Mouse (Mus musculus): ENCODE measurements around the gene Ccdc9. TPM values are rescaled to one million over a fixed set of nuclear protein-coding genes. Genes with fewer than 3 reads are reported as not detected.
"Not testable (repeated sequence)": the region's sequence is repeated elsewhere in the genome, so short reads cannot be mapped to it uniquely, and the experiment has no call there.

The Ccdc9 gene
- polyA plus RNA-seq, 1 experiment = 35.3 TPM

DNA sequence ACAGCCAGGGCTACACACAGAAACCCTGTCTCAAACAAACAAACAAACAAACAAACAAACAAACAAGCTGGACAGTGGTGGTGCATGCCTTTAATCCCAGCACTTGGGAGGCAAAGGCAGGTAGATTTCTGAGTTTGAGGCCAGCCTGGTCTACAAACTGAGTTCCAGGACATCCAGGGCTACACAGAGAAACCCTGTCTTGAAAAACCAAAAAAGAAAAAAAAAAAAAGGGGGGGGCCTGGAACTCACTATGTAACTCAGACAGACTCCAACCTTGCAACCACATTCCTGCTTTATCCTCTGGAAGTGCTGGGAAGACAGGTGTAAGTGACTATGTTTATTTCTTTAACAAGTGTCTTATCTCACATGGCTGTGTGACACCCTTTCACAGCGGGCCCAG is 21.5 kb upstream of the Ccdc9 start, which contains the start of gene Bbc3:
Gene Bbc3 (plus strand): TSS at position 301 of the 400 bp plus-strand sequence.
- DNase-seq (ENCODE audit: low read depth) = not testable (repeated sequence)

DNA sequence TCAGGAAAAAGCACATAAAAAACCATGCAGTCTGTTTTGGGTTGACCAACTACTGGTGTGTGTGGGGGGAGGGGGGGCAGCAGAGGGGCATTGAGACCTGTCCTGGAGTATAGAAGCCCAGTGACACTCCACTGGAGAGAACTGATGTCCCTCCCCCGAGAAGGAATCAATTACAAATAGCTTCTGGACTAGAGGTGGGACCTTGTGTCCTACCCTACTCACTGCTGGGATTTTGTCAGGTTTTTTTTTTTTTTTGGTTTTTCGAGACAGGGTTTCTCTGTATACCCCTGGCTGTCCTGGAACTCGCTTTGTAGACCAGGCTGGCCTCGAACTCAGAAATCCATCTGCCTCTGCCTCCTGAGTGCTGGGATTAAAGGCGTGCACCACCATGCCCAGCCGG is 20.5 kb upstream of the Ccdc9 start:
- DNase-seq (ENCODE audit: low read depth) = not testable (repeated sequence)

DNA sequence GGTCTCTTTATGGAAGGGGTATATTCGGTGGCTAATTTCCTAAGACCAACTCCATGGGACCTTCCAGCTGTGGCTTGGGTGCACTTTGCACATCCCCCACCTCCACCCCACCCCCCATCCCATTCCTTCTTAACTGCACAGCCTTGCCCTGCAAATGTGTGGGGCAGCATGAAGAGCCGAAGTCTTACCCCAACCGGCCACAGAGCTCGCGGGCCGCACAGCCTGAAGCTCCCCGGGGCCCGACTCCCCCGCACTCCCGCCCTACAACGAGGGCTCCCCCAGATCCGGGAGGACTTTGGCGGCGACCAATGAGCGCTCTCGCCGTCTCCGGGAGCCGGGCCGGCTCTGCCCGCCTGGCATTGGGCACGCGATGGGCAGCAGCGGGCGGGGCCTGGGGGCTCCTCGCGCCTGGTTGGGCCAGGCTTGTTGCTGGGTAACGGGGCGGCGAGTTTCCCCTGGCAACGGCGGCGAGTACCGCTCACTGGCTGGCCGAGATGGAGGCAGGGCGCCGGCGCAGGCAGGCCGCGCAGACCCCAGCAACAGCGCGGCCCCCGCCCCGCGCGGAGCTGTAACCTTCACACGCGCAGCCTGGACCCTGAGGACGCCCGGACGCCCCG is 12.9 kb upstream of the Ccdc9 start:
- DNase-seq (ENCODE audit: low read depth) = no peak

DNA sequence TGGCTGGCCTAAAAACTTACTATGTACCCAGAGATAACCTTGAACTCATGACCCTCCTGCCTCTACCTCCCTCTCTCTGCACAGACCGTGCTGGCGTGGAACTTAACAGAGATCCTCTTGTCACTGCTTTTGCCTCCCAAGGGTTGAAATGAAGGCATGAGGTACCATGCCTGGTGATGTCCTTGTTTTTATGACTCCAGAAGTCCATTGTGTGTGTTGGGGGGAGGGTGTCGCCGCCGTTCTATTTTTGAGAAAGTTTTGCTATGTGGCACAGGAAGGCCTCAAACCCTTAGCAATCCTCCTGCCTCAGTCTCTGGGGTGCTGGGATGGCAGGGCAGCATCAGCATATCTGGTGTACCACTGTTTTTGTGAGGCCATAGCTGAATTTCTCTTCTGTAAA is 12.3 kb upstream of the Ccdc9 start:
- DNase-seq (ENCODE audit: low read depth) = no peak

DNA sequence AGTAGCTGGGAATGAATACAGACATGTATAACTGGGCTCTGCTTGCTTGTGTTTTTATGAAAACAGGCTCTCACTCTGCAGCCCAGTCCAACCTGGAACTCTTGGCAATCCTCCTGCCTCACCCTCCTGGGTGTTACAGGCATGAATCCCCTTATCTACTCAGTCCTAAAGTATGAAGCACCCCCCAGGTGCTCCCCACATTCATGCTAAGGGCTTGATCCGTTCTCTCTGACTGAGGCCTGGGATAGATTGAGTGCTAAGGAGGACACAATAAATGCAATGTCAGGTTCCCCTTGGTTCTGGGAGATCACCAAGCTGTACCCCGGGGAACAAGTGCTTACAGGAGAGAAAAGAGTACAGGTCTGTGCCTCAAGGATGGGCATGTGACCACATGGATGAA is 11.0 kb upstream of the Ccdc9 start:
- no peak for DNase-seq (ENCODE audit: low read depth)

DNA sequence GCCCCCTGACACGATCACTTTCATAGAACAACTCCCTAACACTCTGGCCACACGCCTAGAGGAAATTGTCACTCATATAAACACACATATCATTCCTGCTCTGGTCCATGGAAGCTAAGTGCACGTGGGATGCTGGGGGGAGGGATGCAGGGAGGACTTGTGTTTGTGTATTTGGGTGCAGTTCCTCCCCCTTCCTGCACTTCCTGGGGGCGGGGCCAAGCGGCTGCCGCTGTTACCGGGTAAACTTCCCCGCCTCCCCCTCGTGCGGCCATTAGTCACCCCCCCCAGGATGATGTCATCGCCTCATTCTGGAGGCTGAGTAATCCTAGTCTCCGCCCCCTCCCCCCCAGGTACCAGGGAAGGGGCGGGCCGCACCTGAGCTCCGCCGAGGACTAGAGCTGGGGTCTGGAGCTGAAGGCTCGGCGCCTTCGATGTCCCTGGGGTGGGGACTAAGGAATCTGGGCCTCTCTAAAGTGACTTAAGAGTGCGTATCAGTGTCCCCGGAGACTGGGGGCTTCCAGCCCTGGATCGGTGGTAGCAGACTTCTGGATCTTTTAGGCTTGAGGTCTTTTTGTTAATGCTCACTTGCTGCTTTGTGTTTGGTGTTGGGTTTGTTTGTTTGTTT is 10.3 kb upstream of the Ccdc9 start:
- DNase-seq (ENCODE audit: low read depth) = no peak

DNA sequence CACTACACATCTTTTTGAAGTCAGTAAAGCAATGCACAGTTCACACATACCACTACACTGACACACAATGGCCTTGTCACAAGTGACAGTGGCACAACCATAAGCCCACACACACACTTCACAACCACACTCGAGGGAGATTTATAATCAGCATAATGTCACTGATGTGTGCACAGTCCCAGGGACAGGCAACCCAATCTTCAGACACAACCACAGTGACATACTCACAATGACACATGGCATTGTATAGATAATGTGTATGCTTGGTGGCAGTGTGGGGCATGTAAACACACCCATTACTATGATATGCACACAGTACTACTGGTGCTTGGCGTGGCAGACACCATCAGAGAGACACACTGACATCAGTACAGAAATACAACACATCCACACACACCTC is 9.6 kb upstream of the Ccdc9 start:
- DNase-seq (ENCODE audit: low read depth) = no peak

DNA sequence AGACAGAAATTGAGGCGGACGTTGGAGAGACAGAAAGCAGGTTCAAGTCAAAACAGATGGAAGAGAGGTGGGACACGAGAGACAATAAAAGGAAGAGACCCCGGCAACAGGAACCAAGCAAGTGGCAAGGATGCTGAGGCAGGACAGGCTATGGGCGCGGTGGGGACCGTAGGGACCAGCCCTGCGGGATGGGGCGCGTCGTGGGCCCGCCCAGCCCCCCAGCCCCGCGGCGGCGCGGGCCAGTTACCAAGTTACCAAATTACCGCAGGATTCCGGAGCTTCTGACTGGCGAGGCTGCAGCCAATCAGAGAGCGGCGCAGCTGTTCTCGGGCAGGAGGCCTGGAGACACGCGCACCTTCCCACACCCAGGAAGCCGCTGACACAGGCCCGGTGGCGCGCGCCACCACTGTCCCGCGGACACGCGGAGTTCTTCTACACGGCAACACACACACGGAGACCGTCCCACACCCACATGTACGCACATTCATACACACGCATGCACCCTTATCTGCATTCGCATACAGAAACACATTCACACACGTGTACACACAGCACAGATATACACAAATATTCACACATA is 8.8 kb upstream of the Ccdc9 start:
- DNase-seq (ENCODE audit: low read depth) = no peak

DNA sequence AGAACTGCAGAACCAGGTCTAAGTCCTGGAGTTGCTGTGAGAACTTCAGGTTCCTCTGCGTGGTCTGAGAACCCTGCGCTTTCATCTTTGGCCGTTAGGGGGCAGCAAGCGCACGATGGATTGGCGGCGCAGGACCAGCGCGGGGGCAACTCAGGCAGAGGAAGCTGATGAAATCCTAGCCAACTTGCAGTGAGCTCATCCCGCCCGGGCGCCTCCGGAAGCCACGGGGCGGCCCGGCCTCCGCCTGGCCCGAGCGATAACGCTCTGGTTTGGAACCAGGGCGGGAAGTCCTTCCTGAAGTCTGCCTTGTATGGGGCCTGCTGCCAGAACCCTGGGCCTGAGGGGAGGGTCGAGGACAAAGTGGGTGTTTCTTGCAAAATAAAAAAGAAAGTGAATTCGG is 8.2 kb upstream of the Ccdc9 start:
- no peak for DNase-seq (ENCODE audit: low read depth)

DNA sequence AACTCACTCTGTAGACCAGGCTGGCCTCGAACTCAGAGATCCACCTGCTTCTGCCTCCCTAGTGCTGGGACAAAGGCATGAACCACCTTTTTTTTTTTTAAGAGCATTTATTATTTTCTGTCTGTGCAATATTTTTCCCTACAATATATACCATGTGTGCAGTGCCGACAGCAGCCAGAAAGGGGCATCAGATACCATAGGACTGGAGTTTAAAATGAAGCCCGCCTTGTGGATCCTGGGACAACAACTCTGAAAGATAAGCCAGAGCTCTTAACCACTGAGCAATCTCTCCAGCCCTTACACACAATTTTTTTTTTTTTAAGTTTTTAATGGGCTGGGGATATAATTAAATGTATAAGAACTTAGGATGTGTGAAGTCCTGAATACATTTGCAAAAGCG is 7.8 kb upstream of the Ccdc9 start:
- no peak for DNase-seq (ENCODE audit: low read depth)

DNA sequence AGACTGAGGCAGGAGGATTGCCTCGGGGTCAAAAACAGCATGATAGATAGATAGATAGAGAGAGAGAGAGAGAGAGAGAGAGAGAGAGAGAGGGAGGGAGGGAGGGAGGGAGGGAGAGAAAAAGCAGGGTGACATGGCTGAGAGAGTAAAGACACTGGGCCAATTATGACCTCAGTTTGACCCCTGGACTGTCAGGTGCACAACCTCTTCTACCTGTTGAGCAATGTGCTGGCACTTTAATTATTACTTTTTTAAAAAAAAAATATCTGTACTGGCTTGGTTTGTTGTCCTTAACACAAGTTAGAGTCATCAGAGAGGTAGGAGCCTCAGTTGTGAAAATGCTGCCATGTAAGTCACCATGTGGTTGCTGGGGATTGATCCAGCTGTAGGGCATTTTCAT is 1.2 kb upstream of the Ccdc9 start:
- DNase-seq (ENCODE audit: low read depth) = no peak

DNA sequence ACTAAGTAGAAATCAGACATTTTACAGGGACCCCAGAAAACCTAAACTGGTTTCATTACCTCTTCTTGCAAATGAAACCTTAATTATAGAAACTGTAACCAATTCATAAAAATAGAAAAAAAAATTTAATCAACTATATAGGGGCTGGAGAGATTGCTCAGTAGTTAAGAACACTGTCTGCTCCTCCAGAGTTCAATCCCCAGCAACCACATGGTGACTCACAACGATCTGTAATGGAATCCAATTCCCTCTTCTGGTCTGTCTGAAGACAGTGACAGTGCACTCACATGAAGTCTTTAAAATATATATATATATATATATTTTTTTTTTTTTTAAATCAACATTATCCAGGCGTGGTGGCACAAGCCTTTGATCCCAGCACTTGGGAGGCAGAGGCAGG is 421 bp upstream of the Ccdc9 start:
- DNase-seq (ENCODE audit: low read depth) = no peak

DNA sequence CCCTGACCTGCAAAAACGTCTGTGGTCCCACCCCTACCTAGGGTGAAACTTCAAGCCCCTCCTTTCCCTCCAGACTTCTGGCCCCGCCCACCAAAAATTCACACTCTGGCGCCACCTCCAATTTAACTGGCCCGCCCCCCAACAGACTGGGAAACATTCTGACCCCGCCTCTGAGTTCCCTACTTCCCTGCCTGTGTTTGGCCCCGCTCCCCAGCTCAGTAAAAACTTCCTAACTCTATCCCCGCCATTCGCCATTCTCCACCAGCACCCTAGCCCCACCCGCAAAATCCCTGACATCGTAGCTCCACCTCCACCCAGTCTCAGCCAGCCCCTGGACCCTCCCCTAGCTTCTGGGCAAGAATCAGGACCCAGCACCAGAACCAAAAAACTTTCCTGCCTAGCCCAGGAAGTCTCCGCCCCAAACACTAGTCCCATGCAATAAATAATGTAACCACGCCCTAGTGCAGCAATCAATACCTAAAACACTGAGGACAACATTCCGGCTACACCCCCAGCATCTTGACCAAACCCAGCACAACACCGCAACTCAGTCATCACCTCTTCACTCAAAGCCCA is 1.1 kb downstream of the Ccdc9 start:
- DNase-seq (ENCODE audit: low read depth) = no peak

DNA sequence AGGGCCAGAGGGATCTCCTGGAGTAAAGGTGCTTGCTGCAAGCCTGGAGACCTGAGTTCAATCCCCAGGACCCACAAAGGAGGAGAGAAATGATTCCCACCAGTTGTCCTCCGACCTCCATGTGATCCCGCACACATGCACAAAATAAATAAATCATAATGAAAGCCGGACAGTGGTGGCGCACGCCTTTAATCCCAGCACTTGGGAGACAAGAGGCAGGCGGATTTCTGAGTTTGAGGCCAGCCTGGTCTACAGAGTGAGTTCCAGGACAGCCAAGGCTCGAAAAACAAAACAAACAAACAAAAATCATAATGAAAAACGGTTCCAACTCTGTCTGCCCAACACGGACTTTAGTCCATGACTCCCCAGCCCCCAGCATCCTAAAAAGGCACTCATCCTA is 1.7 kb downstream of the Ccdc9 start:
- DNase-seq (ENCODE audit: low read depth) = no peak

DNA sequence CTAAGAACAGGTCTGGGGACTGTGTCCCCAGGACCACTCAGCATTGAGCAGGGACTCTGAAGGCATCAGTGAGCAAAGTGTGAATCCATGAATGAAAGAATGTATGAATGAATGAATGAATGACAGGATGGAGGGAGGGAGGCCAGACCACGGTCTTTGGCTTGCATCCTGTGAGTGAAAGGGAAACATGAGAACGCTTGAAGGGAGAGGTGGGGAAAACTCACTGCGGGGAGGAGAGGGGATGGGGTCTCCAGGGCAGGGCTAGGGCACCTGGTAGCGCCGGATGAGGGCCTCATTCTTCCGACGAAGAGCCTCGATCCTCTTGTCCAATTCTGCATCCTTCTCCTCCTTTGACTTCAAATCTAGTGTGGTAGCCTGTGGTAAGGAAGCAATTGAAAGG is 2.6 kb downstream of the Ccdc9 start:
- DNase-seq (ENCODE audit: low read depth) = no peak

DNA sequence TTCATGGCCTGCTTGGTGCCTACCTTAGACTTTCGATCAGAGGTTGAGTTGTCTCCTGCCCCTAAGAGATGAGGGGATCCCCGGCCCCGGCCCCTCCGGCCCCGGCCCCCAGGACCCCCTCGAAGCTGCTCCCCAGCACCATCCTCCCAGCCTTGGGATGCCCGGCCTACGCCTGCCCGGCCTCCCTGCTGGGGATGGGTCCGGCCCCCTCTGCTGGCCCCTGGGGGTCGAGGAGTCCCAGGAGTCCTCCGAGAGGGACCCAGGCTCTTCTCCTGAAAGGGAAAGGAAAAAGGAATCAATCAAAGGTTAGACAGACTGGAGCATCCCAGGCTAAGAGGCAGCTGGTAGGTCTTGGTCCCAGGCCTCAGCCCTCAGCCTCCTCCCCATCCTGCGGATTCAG is 4.3 kb downstream of the Ccdc9 start:
- no peak for DNase-seq (ENCODE audit: low read depth)

DNA sequence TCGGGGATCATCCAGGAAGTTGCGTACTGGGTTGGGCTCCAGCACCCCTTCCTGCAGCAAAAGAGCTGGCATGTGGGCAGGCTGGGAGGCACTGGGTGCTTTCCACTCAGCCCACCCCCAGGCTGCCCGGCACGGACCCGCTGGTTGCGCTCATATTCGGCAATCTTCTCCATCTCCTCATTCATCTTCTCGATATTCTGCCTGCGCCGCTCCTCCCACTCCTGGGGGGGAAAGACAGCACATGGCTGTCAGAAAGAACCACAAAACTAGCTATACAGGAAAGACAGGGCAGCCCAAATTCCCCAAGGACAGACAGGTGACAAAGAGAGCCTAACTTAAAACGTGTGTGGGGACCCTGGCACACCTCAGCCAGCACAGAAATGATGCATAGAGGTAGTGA is 5.9 kb downstream of the Ccdc9 start:
- no peak for DNase-seq (ENCODE audit: low read depth)

DNA sequence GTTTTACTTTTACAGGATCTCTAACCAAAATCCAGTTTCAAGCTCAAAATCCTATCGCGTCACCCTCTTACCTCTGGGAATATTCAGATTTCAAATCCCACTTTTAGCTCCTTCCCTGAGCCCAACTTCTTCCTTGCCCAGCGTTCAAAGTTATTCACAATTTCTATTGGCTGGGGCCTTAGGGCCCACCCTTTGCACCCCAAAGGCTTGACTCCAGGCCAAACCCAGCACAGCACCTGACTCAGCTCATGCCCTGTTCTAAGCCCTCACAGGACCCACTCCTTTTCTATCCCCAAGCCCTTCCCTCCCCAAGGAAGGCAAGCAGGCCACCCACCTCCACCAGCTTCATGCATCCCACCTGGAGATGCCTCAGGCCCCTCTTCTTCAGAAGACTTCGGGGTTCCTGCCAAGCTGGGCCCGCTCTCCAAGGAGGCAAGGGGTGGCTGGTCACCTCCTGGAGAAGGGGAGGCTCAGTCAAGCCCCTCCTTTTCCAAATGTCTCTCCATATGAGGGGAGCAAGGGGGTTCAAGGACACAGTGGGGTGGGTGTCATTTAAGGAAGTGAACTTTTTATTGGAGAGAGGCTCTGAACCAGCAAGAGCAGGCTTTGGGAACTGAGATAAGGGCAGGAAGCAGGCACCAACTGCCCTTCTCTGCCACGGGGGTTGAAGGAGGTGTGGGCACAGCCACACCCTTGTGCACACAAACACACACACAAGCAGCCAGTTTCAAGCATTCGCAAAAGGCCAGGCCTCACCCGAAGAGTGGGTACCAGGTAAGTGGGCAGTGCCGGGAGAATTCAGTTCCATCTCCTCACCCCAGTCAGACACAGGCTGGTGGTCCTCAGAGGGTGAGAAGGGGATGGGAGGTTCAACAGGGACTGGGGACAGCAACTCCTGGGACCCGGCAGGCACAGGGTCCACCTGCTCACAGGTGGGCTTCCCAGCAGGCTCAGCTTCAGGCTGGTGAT is 11.4 kb downstream of the Ccdc9 start:
- DNase-seq (ENCODE audit: low read depth) = no peak

DNA sequence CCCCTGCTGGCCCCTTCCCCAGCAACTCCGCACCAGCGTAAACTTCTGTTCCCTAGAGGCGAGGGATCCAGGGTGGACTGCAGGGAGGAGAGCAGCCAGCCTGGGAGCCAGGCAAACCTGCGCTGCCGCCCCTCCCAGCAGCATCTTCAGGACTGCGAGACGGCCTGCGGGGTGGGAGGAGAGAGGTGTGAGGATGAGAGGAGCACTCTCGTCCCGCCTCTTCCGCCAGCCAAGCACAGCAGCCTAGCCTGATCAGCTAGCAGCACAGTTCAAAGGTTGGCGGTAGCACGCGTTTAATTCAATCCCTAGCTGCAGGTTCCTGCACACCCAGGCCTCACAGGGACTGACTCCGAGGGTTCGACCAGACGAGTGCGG is 12.8 kb downstream of the Ccdc9 start:
- no peak for DNase-seq (ENCODE audit: low read depth)

DNA sequence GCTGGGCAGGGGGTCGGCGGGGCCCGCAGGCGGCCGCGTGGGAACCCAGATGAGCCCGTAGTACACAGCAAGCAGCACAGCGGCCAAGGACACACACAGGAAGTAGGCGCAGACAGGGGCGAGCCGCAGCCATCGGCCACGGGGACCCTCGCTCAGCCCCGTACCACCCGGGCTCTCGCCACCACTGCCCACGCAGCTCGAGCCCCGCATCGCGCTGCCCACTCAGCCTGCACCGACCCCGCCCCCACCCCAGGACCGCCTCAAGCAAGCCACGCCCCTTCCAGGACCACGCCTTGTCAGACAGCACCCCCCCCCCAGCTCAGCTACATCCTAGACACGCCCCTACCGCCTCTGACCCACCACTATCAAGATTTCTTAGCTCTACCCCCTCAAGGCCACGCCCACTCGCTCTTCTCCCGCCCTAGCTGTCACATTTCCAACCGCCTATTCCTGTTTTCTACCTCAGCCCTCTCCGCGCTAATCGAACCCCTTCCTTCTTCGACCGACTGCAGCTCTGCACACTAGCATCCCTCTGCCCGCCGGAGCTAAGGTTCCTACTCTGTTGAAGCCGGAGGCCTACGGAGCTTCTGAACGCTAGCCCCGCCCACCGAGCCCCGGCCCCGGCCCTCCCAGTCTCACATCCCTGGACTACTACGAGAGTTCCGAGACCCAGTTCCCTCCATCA is 13.4 kb downstream of the Ccdc9 start, which contains the start of gene Inafm1:
Gene Inafm1 (minus strand): TSS at position 537 of the 685 bp plus-strand sequence.
- DNase-seq (ENCODE audit: low read depth) = peak; percentile 49

DNA sequence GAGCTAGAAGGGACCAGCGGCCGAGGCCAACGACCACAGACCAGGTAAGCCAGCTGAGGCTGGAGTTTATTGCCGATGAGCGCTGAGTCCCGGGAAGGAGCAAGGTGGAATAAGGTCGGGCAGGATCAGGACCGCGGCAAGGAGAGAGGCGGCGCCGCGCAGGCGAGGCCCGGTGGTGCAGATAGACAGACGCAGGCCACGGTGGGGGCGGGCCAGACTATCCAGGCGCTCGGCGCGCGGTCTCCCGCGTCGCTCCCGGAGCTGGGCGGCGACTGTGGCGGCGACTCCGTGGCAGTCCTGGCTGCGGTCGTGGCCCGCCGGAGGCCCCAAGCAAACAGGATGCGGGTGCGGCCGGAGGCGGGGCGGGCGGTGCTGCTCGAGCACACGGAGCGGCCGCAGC is 13.9 kb downstream of the Ccdc9 start:
- no peak for DNase-seq (ENCODE audit: low read depth)
